In genomic region chrX:37109526-37110192, GRCm38 (mm10) we compare ENCODE assay signal across 8 mouse cellular contexts. TPM values are rescaled to one million over a fixed set of nuclear protein-coding genes. Genes with fewer than 3 reads are reported as not detected.
A peak's percentile ranks its signal among the peaks of the same experiment; 100 is the strongest.
DNase-seq lines count a peak whose midpoint lies in the region; ATAC-seq and TF ChIP-seq lines count a peak whose summit lies in the region.

No protein-coding gene starts in this region.

- DNase-seq in gastrocnemius, adult 2 months = no peak
- DNase-seq in gastrocnemius, postnatal 4 days (ENCODE audit: low spot score in 2 of 2) = no peak
- no peak for DNase-seq in liver, embryonic 11.5 days (ENCODE audit: low spot score)
- DNase-seq in right cerebral cortex, postnatal 25 days = no peak
- no peak for DNase-seq in c-Kit-positive CD71-positive TER-119-positive erythroid progenitor cells, embryonic 14.5 days (ENCODE audit: low spot score)

- peaks cover 18% of the 10 kb centered on the region for H3K79me2 ChIP-seq in C2C12 (ENCODE audit: control insufficient read depth, insufficient read depth)

- peak; percentile 94 for ATAC-seq in erythroid progenitor cell, adult 5-6 weeks (replicated peaks; ENCODE audit: low FRiP score, poor library complexity, severe bottlenecking)
- ATAC-seq in liver, embryonic 11.5 days (replicated peaks; ENCODE audit: low FRiP score) = peak; percentile 82
- peak; percentile 79 for ATAC-seq in stomach, embryonic 16.5 days (ENCODE audit: insufficient read depth, low FRiP score)

- H3K36me3 ChIP-seq in C2C12 (ENCODE audit: control insufficient read depth, insufficient read depth) = peaks cover 7% of the 10 kb centered on the region
- no peaks in the 10 kb centered on the region for H3K36me3 ChIP-seq in liver, embryonic 11.5 days (ENCODE audit: control insufficient read depth, insufficient read depth, low read length)
- no peaks in the 10 kb centered on the region for H3K36me3 ChIP-seq in stomach, embryonic 16.5 days (ENCODE audit: control insufficient read depth, insufficient read depth, low read length)

- H3K4me2 ChIP-seq in liver, embryonic 11.5 days = peak overlapping the region; percentile 71
- H3K4me2 ChIP-seq in stomach, embryonic 16.5 days (ENCODE audit: low read depth, low read length) = peak overlapping the region; percentile 65

- H3K27ac ChIP-seq in gastrocnemius, adult 2 months = peak overlapping the region; percentile 92
- peak overlapping the region; percentile 79 for H3K27ac ChIP-seq in liver, embryonic 11.5 days (ENCODE audit: low read depth, low read length)
- peak overlapping the region; percentile 81 for H3K27ac ChIP-seq in stomach, embryonic 16.5 days (ENCODE audit: low read length)

- H3K27me3 ChIP-seq in C2C12 (ENCODE audit: control insufficient read depth, insufficient read depth, insufficient read length) = no peaks in the 10 kb centered on the region
- no peaks in the 10 kb centered on the region for H3K27me3 ChIP-seq in liver, embryonic 11.5 days (replicated peaks; ENCODE audit: control insufficient read depth, insufficient read depth, low read length)
- no peaks in the 10 kb centered on the region for H3K27me3 ChIP-seq in stomach, embryonic 16.5 days (ENCODE audit: control insufficient read depth, insufficient read depth, low read length)

- H3ac ChIP-seq in C2C12 (ENCODE audit: control insufficient read depth, insufficient read length, low read depth) = peak overlapping the region; percentile 81

- peak overlapping the region; percentile 83 for H3K4me3 ChIP-seq in gastrocnemius, adult 2 months
- peak overlapping the region; percentile 57 for H3K4me3 ChIP-seq in C2C12 (ENCODE audit: insufficient read depth, poor library complexity, severe bottlenecking)
- peak overlapping the region; percentile 65 for H3K4me3 ChIP-seq in liver, embryonic 11.5 days (ENCODE audit: low read depth, low read length)
- H3K4me3 ChIP-seq in stomach, embryonic 16.5 days (replicated peaks; ENCODE audit: low read length) = peak overlapping the region; percentile 61

- H3K4me1 ChIP-seq in liver, embryonic 11.5 days (replicated peaks; ENCODE audit: control insufficient read depth, insufficient read depth, low read length) = no peaks in the 10 kb centered on the region
- no peaks in the 10 kb centered on the region for H3K4me1 ChIP-seq in stomach, embryonic 16.5 days (ENCODE audit: control insufficient read depth, insufficient read depth, low read length)

- H3K9me3 ChIP-seq in liver, embryonic 11.5 days (ENCODE audit: control insufficient read depth, low read length) = no peaks in the 10 kb centered on the region
- no peaks in the 10 kb centered on the region for H3K9me3 ChIP-seq in stomach, embryonic 16.5 days (replicated peaks; ENCODE audit: control insufficient read depth, low read length)

- WGBS in liver, embryonic 11.5 days = 13% methylated on average over 27 of the region's 27 CpGs
- WGBS in stomach, embryonic 16.5 days = 15% methylated on average over 27 of the region's 27 CpGs

- intact Hi-C loops in gastrocnemius, adult 2 months (cut with DNase I) = no loop called here

- peak overlapping the region; percentile 73 for H3K9ac ChIP-seq in liver, embryonic 11.5 days (ENCODE audit: low read depth, low read length)
- peak overlapping the region; percentile 74 for H3K9ac ChIP-seq in stomach, embryonic 16.5 days (ENCODE audit: low read length)

- H3K79me3 ChIP-seq in C2C12 (ENCODE audit: low read depth) = peaks cover 7% of the 10 kb centered on the region

- TF ChIP-seq CTCF in gastrocnemius, adult 2 months (IDR thresholded peaks at IDR 0.05) = no peak
- no peak for TF ChIP-seq CTCF in C2C12 (IDR thresholded peaks at IDR 0.05; ENCODE audit: control insufficient read depth, insufficient read depth, insufficient read length)

TF ChIP-seq in C2C12, 6 proteins besides CTCF, POLR2A, EP300 and RAD21:
- TF ChIP-seq USF1 (IDR thresholded peaks at IDR 0.05; ENCODE audit: low read depth) (no peak), MAX (IDR thresholded peaks at IDR 0.05) (no peak), CEBPB (IDR thresholded peaks at IDR 0.05; ENCODE audit: low read depth) (no peak), MYOG (IDR thresholded peaks at IDR 0.05; ENCODE audit: control insufficient read depth, extremely low read depth, insufficient read length) (no peak), FOSL1 (IDR thresholded peaks at IDR 0.05; ENCODE audit: insufficient read depth, low read length, poor library complexity, severe bottlenecking) (no peak), MYOD1 (IDR thresholded peaks at IDR 0.05; ENCODE audit: control insufficient read depth, insufficient read length, low read depth) (no peak)
TF ChIP-seq in C2C12: peak in this region for 0.

RNA-seq across cellular contexts. Expression of gene Upf3b, which starts 0.5 kb away (rescaled TPM):
- 10 to 100 TPM in 1 of 2 experiments, 1 to 10 TPM in 1; 9.4 to 10.1 TPM for total RNA-seq in gastrocnemius, adult 2 months (2021)
- 10 to 100 TPM; 10.9 to 14.7 TPM for total RNA-seq in gastrocnemius, postnatal 4 days (2021)
- 4.3 TPM for polyA plus RNA-seq in C2C12 (2012; fragmentation: generic; extraction: Trizol)
- 55.1 and 75.5 TPM in 2 replicates for total RNA-seq in erythroid progenitor cell, adult 5-6 weeks (2015; ENCODE audit: low replicate concordance)
- total RNA-seq in erythroid progenitor cell, adult 5-6 weeks (2017; ENCODE audit: low replicate concordance) = 74.7 and 95.0 TPM in 2 replicates
- 16.1 and 20.9 TPM in 2 replicates for polyA plus RNA-seq in liver, embryonic 11.5 days (2014; fragmentation: Nextera tagmentation; extraction: Ambion mirVana)
- polyA plus RNA-seq in stomach, embryonic 16.5 days (2015; fragmentation: Nextera tagmentation; extraction: Ambion mirVana) = 15.4 and 19.4 TPM in 2 replicates

RNA-seq across cellular contexts. Expression of gene Nkap, which starts 16.9 kb away (rescaled TPM):
- 10 to 100 TPM in 1 of 2 experiments, 1 to 10 TPM in 1; 6.1 to 10.1 TPM for total RNA-seq in gastrocnemius, adult 2 months (2021)
- 10 to 100 TPM; 11.2 to 12.5 TPM for total RNA-seq in gastrocnemius, postnatal 4 days (2021)
- 3.2 TPM for polyA plus RNA-seq in C2C12 (2012; fragmentation: generic; extraction: Trizol)
- 6.8 and 14.3 TPM in 2 replicates for total RNA-seq in erythroid progenitor cell, adult 5-6 weeks (2015; ENCODE audit: low replicate concordance)
- total RNA-seq in erythroid progenitor cell, adult 5-6 weeks (2017; ENCODE audit: low replicate concordance) = 9.7 and 57.9 TPM in 2 replicates
- polyA plus RNA-seq in liver, embryonic 11.5 days (2014; fragmentation: Nextera tagmentation; extraction: Ambion mirVana) = 19.0 and 19.9 TPM in 2 replicates
- polyA plus RNA-seq in stomach, embryonic 16.5 days (2015; fragmentation: Nextera tagmentation; extraction: Ambion mirVana) = 13.7 and 14.2 TPM in 2 replicates

RNA-seq across cellular contexts. Expression of gene Rpl39, which starts 24.5 kb away (rescaled TPM):
- total RNA-seq in gastrocnemius, adult 2 months (2021) = 100 to 1,000 TPM; 265 to 297 TPM
- total RNA-seq in gastrocnemius, postnatal 4 days (2021) = 100 to 1,000 TPM; 697 to 727 TPM
- 2,645 TPM for polyA plus RNA-seq in C2C12 (2012; fragmentation: generic; extraction: Trizol)
- 436 and 515 TPM in 2 replicates for total RNA-seq in erythroid progenitor cell, adult 5-6 weeks (2015; ENCODE audit: low replicate concordance)
- 335 and 802 TPM in 2 replicates for total RNA-seq in erythroid progenitor cell, adult 5-6 weeks (2017; ENCODE audit: low replicate concordance)
- 683 and 708 TPM in 2 replicates for polyA plus RNA-seq in liver, embryonic 11.5 days (2014; fragmentation: Nextera tagmentation; extraction: Ambion mirVana)
- 438 and 576 TPM in 2 replicates for polyA plus RNA-seq in stomach, embryonic 16.5 days (2015; fragmentation: Nextera tagmentation; extraction: Ambion mirVana)

RNA-seq across cellular contexts. Expression of gene Akap14, which starts 59.0 kb away (rescaled TPM):
- not detected for total RNA-seq in gastrocnemius, adult 2 months (2021)
- not detected for total RNA-seq in gastrocnemius, postnatal 4 days (2021)
- polyA plus RNA-seq in C2C12 (2012; fragmentation: generic; extraction: Trizol) = 0.04 TPM
- total RNA-seq in erythroid progenitor cell, adult 5-6 weeks (2015; ENCODE audit: low replicate concordance) = not detected in 2 replicates
- total RNA-seq in erythroid progenitor cell, adult 5-6 weeks (2017; ENCODE audit: low replicate concordance) = not detected in 2 replicates
- polyA plus RNA-seq in liver, embryonic 11.5 days (2014; fragmentation: Nextera tagmentation; extraction: Ambion mirVana) = 0.10 TPM in 1 of 2 replicates, not detected in the other
- polyA plus RNA-seq in stomach, embryonic 16.5 days (2015; fragmentation: Nextera tagmentation; extraction: Ambion mirVana) = not detected in 2 replicates
